Mouse (Mus musculus) small intestine, adult 2 months (tissue): Measurements from ENCODE around the gene Npff.

ENCODE experiments used
- CTCF ChIP-seq: fragments of 200-500 bp; IDR thresholded peaks from 2 replicates; pipeline ENCODE4 v1.5.1; 2012; ENCODE audit warnings: low read depth, mild to moderate bottlenecking, control low read depth, inconsistent platforms, low read length, moderate library complexity, mixed read lengths; ENCODE audit not compliant: insufficient replicate concordance, insufficient read length; ENCODE audit errors: extremely low read depth
- POLR2A ChIP-seq: fragments of 200-500 bp; IDR thresholded peaks from 2 replicates; pipeline ENCODE4 v1.6.1; 2012; ENCODE audit warnings: low read depth, mild to moderate bottlenecking, control low read depth, inconsistent platforms, low read length, moderate library complexity

DNA sequence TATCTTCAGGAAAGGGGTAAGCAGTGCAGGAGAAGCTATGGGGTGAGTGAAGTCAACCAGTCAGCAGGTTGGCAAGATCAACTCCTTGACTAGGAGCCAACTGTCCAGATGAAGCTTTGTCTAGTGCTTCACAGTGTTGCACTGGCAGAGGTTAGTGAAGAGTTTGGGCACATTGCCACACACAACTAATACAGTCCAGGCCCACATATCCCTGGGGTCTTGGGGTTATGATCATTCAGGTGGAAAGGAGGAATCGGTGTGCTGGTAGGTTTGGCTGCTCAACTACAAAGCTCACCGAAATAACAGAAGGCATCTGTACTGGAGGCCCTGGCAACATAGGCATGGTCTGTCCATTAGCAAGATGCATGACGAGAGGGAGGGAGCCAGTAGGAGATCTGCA, 22.7 kb upstream of the Npff start:
- TF ChIP-seq CTCF (no peak), POLR2A (no peak)
